19 mouse cellular contexts compared by ENCODE assay signal in the genomic region with DNA sequence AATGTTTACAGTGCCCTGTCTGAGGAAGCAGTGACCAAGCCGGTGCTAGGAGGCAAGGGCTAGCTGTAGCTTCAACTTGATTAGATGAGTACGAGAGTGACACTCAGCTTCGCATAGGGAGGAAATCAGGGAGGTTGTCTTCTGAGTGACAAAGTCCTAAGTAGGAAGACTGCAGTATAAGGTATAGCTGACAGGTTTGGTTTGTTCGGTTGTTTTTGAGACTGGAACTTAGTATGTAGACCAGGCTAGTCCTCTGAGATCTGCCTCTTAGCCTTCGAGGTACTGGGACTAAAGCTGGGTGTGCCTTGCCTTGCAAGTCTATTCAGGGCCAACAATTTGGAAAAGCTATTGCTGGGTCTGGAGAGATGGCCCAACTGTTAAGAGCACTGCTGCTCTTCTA. TPM values are rescaled to one million over a fixed set of nuclear protein-coding genes. Genes with fewer than 3 reads are reported as not detected.
DNase-seq lines count a peak whose midpoint lies in the region; ATAC-seq and TF ChIP-seq lines count a peak whose summit lies in the region.
"Had no signal": no experiment of that assay in that cellular context is flagged by ENCODE, and none has a peak within 500 bp of the region (broad histone marks: within the 10 kb centered on the region; RNA-seq: fewer than 3 reads in every experiment).

A gene (plus strand): TSS at position 301 of the 400 bp plus-strand sequence.

- H3K4me1 ChIP-seq in liver, embryonic 16.5 days (ENCODE audit: control insufficient read depth, low read depth, low read length): peaks cover 10% of the 10 kb centered on the region
- peaks cover 23% of the 10 kb centered on the region for H3K4me1 ChIP-seq in liver, embryonic 12.5 days
- H3K4me1 ChIP-seq in liver, postnatal 0 days (ENCODE audit: insufficient read depth): peaks cover 13% of the 10 kb centered on the region

- H3K9me3 ChIP-seq in liver, embryonic 16.5 days (replicated peaks; ENCODE audit: control insufficient read depth, low read length): no peaks in the 10 kb centered on the region
- H3K9me3 ChIP-seq in liver, embryonic 12.5 days (replicated peaks): no peaks in the 10 kb centered on the region
- no peaks in the 10 kb centered on the region for H3K9me3 ChIP-seq in liver, postnatal 0 days (ENCODE audit: low read length)
- H3K9me3 ChIP-seq: G1E had no signal

- no peak within 1 kb of the TSS for H3K9ac ChIP-seq in liver, embryonic 16.5 days (ENCODE audit: low read depth, low read length)
- no peak within 1 kb of the TSS for H3K9ac ChIP-seq in liver, embryonic 12.5 days
- no peak within 1 kb of the TSS for H3K9ac ChIP-seq in liver, postnatal 0 days (replicated peaks)

- TF ChIP-seq EP300 in liver, postnatal 0 days (IDR thresholded peaks at IDR 0.05; ENCODE audit: low read depth): no peak

- no peak for DNase-seq in liver, postnatal 0 days
- no peak for DNase-seq in liver
- DNase-seq: adrenal gland, adult 2 months; adrenal gland, adult 8-10 months; adrenal gland, postnatal 10 days; adrenal gland, postnatal 14 days; adrenal gland, postnatal 25 days; adrenal gland, postnatal 36 days; B cell, adult 2 months; cerebellum, adult 11 months; cerebellum, adult 11-12 months; cerebellum, adult 18-20 months had no signal

- 85% methylated on average over 5 of the region's 5 CpGs for WGBS in liver, embryonic 16.5 days (ENCODE audit: insufficient replicate concordance)
- WGBS in liver, embryonic 12.5 days (ENCODE audit: insufficient replicate concordance): 83% methylated on average over 5 of the region's 5 CpGs
- 85% methylated on average over 5 of the region's 5 CpGs for WGBS in liver, postnatal 0 days (ENCODE audit: insufficient replicate concordance)

- H3K4me3 ChIP-seq in liver, embryonic 16.5 days (ENCODE audit: low read depth, low read length): no peak within 1 kb of the TSS
- no peak within 1 kb of the TSS for H3K4me3 ChIP-seq in liver, embryonic 12.5 days
- no peak within 1 kb of the TSS for H3K4me3 ChIP-seq in liver, postnatal 0 days (ENCODE audit: low read depth, low read length)

- 0 out of 2 replicates have a peak within 1 kb of the TSS, but pooled peaks have one; percentile 19 for H3K27ac ChIP-seq in liver, embryonic 16.5 days (ENCODE audit: low read length)
- H3K27ac ChIP-seq in liver, embryonic 12.5 days: no peak within 1 kb of the TSS
- H3K27ac ChIP-seq in liver, postnatal 0 days (ENCODE audit: low read depth): peak within 1 kb of the TSS; percentile 48; the same call in 1 of the 2 replicates

- no peaks in the 10 kb centered on the region for H3K36me3 ChIP-seq in liver, embryonic 16.5 days (ENCODE audit: control insufficient read depth, insufficient read depth)
- peaks cover 6% of the 10 kb centered on the region for H3K36me3 ChIP-seq in liver, embryonic 12.5 days
- no peaks in the 10 kb centered on the region for H3K36me3 ChIP-seq in liver, postnatal 0 days (replicated peaks; ENCODE audit: insufficient read depth, low read length)

- no peaks in the 10 kb centered on the region for H3K27me3 ChIP-seq in liver, embryonic 16.5 days (ENCODE audit: control insufficient read depth, insufficient read depth, low read depth, low read length)
- H3K27me3 ChIP-seq in liver, embryonic 12.5 days (replicated peaks): no peaks in the 10 kb centered on the region
- H3K27me3 ChIP-seq in liver, postnatal 0 days (ENCODE audit: insufficient read depth, low read length): no peaks in the 10 kb centered on the region
- H3K27me3 ChIP-seq: CH12.LX, Patski had no signal

- H3K4me2 ChIP-seq in liver, embryonic 16.5 days (ENCODE audit: low read depth, low read length): no peak within 1 kb of the TSS
- H3K4me2 ChIP-seq in liver, embryonic 12.5 days: no peak within 1 kb of the TSS
- no peak within 1 kb of the TSS for H3K4me2 ChIP-seq in liver, postnatal 0 days (ENCODE audit: low read depth, low read length)

- ATAC-seq in liver, embryonic 16.5 days (ENCODE audit: low read depth): no peak
- ATAC-seq in liver, embryonic 12.5 days: no peak
- no peak for ATAC-seq in liver, postnatal 0 days
- ATAC-seq: activated CD4-positive, CD25-positive, alpha-beta regulatory T cell, adult 4 months; CD4-positive, CD25-positive, alpha-beta regulatory T cell, adult 4 months; Patski had no signal

- no peak for TF ChIP-seq CTCF in liver, postnatal 0 days (IDR thresholded peaks at IDR 0.05; ENCODE audit: low read depth)

RNA-seq across cellular contexts. Expression of the gene that starts here (rescaled TPM):
- polyA plus RNA-seq in liver, embryonic 16.5 days (2015; fragmentation: Nextera tagmentation; extraction: Ambion mirVana): 0.30 and 0.33 TPM in 2 replicates
- polyA plus RNA-seq in liver, embryonic 12.5 days (2016; fragmentation: Nextera tagmentation; extraction: Ambion mirVana): 0.62 and 0.65 TPM in 2 replicates
- polyA plus RNA-seq in liver, postnatal 0 days (2015; fragmentation: Nextera tagmentation; extraction: Ambion mirVana): 0.18 and 0.31 TPM in 2 replicates
